Mouse (Mus musculus) forebrain, embryonic 11.5 days (tissue): ENCODE results near the gene Gng12. TPM values are rescaled to one million over a fixed set of nuclear protein-coding genes. Genes with fewer than 3 reads are reported as not detected.
"Not testable (repeated sequence)": the region's sequence is repeated elsewhere in the genome, so short reads cannot be mapped to it uniquely, and the experiment has no call there.

Experiments used
- ATAC-seq: fragments of 200-750 bp; cut with Nextera tagmentation; replicated peaks from 2 replicates; pipeline ENCODE4 v1.8.0; 2017; ENCODE audit warnings: moderate TSS enrichment; ENCODE audit not compliant: low FRiP score
- DNase-seq: peaks from one replicate; pipeline ENCODE4 v3.0.0-alpha.2; 2017; ENCODE audit warnings: low spot score
- H3K27ac ChIP-seq: fragments of 300-500 bp; sonication (generic); 2 replicates; pipeline ENCODE4 v1.5.1; 2014; ENCODE audit warnings: low read depth, low read length
- H3K27me3 ChIP-seq: fragments of 300-500 bp; sonication (generic); 2 replicates; pipeline ENCODE4 v1.6.1; 2014; ENCODE audit warnings: mild to moderate bottlenecking, low read length, mixed read lengths; ENCODE audit not compliant: control insufficient read depth, insufficient read depth
- H3K36me3 ChIP-seq: fragments of 300-500 bp; sonication (generic); 2 replicates; pipeline ENCODE4 v1.6.1; 2014; ENCODE audit warnings: mild to moderate bottlenecking, low read length, moderate library complexity, mixed read lengths; ENCODE audit not compliant: control insufficient read depth, insufficient read depth
- H3K4me1 ChIP-seq: fragments of 300-500 bp; sonication (generic); replicated peaks from 2 replicates; pipeline ENCODE4 v1.6.1; 2014; ENCODE audit warnings: low read length, mixed read lengths; ENCODE audit not compliant: control insufficient read depth, insufficient read depth
- H3K4me2 ChIP-seq: fragments of 300-500 bp; sonication (generic); 2 replicates; pipeline ENCODE4 v1.6.1; 2014; ENCODE audit warnings: low read depth, mild to moderate bottlenecking, low read length, moderate library complexity, mixed read lengths; ENCODE audit not compliant: severe bottlenecking
- H3K4me3 ChIP-seq: fragments of 300-500 bp; sonication (generic); 2 replicates; pipeline ENCODE4 v1.5.1; 2014; ENCODE audit warnings: low read depth, low read length
- H3K9ac ChIP-seq: fragments of 300-500 bp; sonication (generic); 2 replicates; pipeline ENCODE4 v1.6.1; 2014; ENCODE audit warnings: low read length
- H3K9me3 ChIP-seq: fragments of 300-500 bp; sonication (generic); 2 replicates; pipeline ENCODE4 v1.6.1; 2016; ENCODE audit warnings: low read length, mixed read lengths; ENCODE audit not compliant: control insufficient read depth
- WGBS: fragments of 180-500 bp; shearing (Covaris S2); extraction: QIAGEN DNeasy Blood & Tissue Kit; methylation state at CpG from one replicate; pipeline ENCODE4 v1.1.7; 2014; 5-methylcytosine and 5-hydroxymethylcytosine counted together
- polyA plus RNA-seq: library from polyadenylated mRNA; unstranded; fragments of >200 nt; fragmentation: Nextera tagmentation; extraction: Ambion mirVana; gene quantifications from 2 replicates; pipeline ENCODE4 v1.2.1, GENCODE M21; 2014

Gng12 gene
- polyA plus RNA-seq, 1 experiment from 2014 or later: 46.2 TPM

GRCm38 (mm10) chr6:67013949-67014678, 117.9 kb downstream of the Gng12 start:
- Histone ChIP-seq H3K4me1 (peaks cover 2% of the 10 kb centered on the region; the same call in 1 of the 2 replicates), H3K4me3 (no peak overlapping the region), H3K9me3 (no peaks in the 10 kb centered on the region), H3K4me2 (no peak overlapping the region), H3K27ac (no peak overlapping the region), H3K9ac (no peak overlapping the region), H3K36me3 (no peaks in the 10 kb centered on the region), H3K27me3 (no peaks in the 10 kb centered on the region)
- WGBS: 89% methylated on average over 9 of the region's 9 CpGs
- DNase-seq (no peak), ATAC-seq (no peak)

- Histone ChIP-seq H3K9me3 (no peaks in the 10 kb centered on the region), H3K36me3 (no peaks in the 10 kb centered on the region), H3K9ac (no peak overlapping the region), H3K4me3 (no peak overlapping the region), H3K27ac (no peak overlapping the region), H3K4me1 (peaks cover 2% of the 10 kb centered on the region; the same call in 1 of the 2 replicates), H3K4me2 (no peak overlapping the region), H3K27me3 (no peaks in the 10 kb centered on the region)
- WGBS: 96% methylated on average over 1 of the region's 1 CpGs
- DNase-seq (no peak), ATAC-seq (no peak)
These were observed 118.5 kb downstream of the Gng12 start for GRCm38 (mm10) chr6:67014679-67015075.

GRCm38 (mm10) chr6:67015739-67016519, 119.7 kb downstream of the Gng12 start:
- Histone ChIP-seq H3K36me3 (no peaks in the 10 kb centered on the region), H3K9me3 (no peaks in the 10 kb centered on the region), H3K27me3 (no peaks in the 10 kb centered on the region), H3K27ac (no peak overlapping the region), H3K4me3 (no peak overlapping the region), H3K4me2 (no peak overlapping the region), H3K4me1 (no peaks in the 10 kb centered on the region; the same call in 1 of the 2 replicates), H3K9ac (no peak overlapping the region)
- ATAC-seq (no peak), DNase-seq (no peak)
- WGBS: 88% methylated on average over 8 of the region's 8 CpGs

GRCm38 (mm10) chr6:67016520-67017111, 120.4 kb downstream of the Gng12 start:
- 84% methylated on average over 7 of the region's 7 CpGs for WGBS
- Histone ChIP-seq H3K36me3 (no peaks in the 10 kb centered on the region), H3K4me1 (no peaks in the 10 kb centered on the region; the same call in 1 of the 2 replicates), H3K4me2 (no peak overlapping the region), H3K9ac (no peak overlapping the region), H3K4me3 (no peak overlapping the region), H3K27ac (no peak overlapping the region), H3K27me3 (no peaks in the 10 kb centered on the region), H3K9me3 (no peaks in the 10 kb centered on the region)
- DNase-seq (no peak), ATAC-seq (no peak)

GRCm38 (mm10) chr6:67018365-67018764, 122.2 kb downstream of the Gng12 start:
- H3K36me3 ChIP-seq: no peaks in the 10 kb centered on the region
- no peak for DNase-seq
- H3K9me3 ChIP-seq: no peaks in the 10 kb centered on the region
- H3K4me2 ChIP-seq: no peak overlapping the region
- no peak for ATAC-seq
- H3K9ac ChIP-seq: no peak overlapping the region
- WGBS: 46% methylated on average over 4 of the region's 4 CpGs
- no peaks in the 10 kb centered on the region; the same call in 1 of the 2 replicates for H3K4me1 ChIP-seq
- H3K27ac ChIP-seq: no peak overlapping the region
- H3K4me3 ChIP-seq: no peak overlapping the region
- no peaks in the 10 kb centered on the region for H3K27me3 ChIP-seq

- H3K27ac ChIP-seq, DNase-seq, H3K27me3 ChIP-seq, H3K36me3 ChIP-seq, H3K4me2 ChIP-seq, ATAC-seq, H3K4me3 ChIP-seq, H3K4me1 ChIP-seq, H3K9ac ChIP-seq, H3K9me3 ChIP-seq: not testable (repeated sequence)
- 89% methylated on average over 7 of the region's 7 CpGs for WGBS
These were observed 122.8 kb downstream of the Gng12 start for GRCm38 (mm10) chr6:67019001-67019400.

GRCm38 (mm10) chr6:67021308-67021707, 125.1 kb downstream of the Gng12 start:
- H3K27ac ChIP-seq: no peak overlapping the region
- no peaks in the 10 kb centered on the region for H3K27me3 ChIP-seq
- no peak overlapping the region for H3K4me3 ChIP-seq
- ATAC-seq (no peak), DNase-seq (no peak)
- H3K36me3 ChIP-seq: no peaks in the 10 kb centered on the region
- H3K4me1 ChIP-seq: no peaks in the 10 kb centered on the region; the same call in 1 of the 2 replicates
- 86% methylated on average over 5 of the region's 5 CpGs for WGBS
- H3K4me2 ChIP-seq: no peak overlapping the region
- no peaks in the 10 kb centered on the region for H3K9me3 ChIP-seq
- H3K9ac ChIP-seq: no peak overlapping the region

- DNase-seq: no peak
- H3K4me3 ChIP-seq: no peak overlapping the region
- 87% methylated on average over 4 of the region's 4 CpGs for WGBS
These were observed 127.5 kb downstream of the Gng12 start for GRCm38 (mm10) chr6:67023729-67024128.

More at GRCm38 (mm10) chr6:67023729-67024128, 127.5 kb downstream of the Gng12 start:
- ATAC-seq: no peak
- Histone ChIP-seq H3K4me1 (no peaks in the 10 kb centered on the region), H3K4me2 (no peak overlapping the region), H3K9me3 (no peaks in the 10 kb centered on the region), H3K27ac (no peak overlapping the region), H3K36me3 (no peaks in the 10 kb centered on the region), H3K9ac (no peak overlapping the region), H3K27me3 (no peaks in the 10 kb centered on the region)
